Mouse (Mus musculus) erythroid progenitor cell, adult 5-6 weeks (primary cell): ENCODE measurements around the gene Fam104a. TPM values are rescaled to one million over a fixed set of nuclear protein-coding genes. Genes with fewer than 3 reads are reported as not detected.
"Not testable (repeated sequence)": the region's sequence is repeated elsewhere in the genome, so short reads cannot be mapped to it uniquely, and the experiment has no call there.

Experiments used
- ATAC-seq: replicated peaks from 2 replicates; pipeline ENCODE4 v1.8.0; 2016; ENCODE audit warnings: moderate number of reproducible peaks, mild to moderate bottlenecking, moderate TSS enrichment, inconsistent platforms; ENCODE audit not compliant: poor library complexity, low FRiP score, severe bottlenecking
- total RNA-seq, 2 experiments: library from RNA; stranded (forward) in 1 of 2; stranded (reverse) in 1 of 2; fragments of 150-400 nt in 1 of 2; fragments of 186-747, 209-891 nt in 1 of 2; gene quantifications; 2 replicates each; pipeline versions ENCODE4 v1.2.3 to v1.2.4; 2015 to 2017; ENCODE audit warnings: low replicate concordance in 2 of 2

Fam104a gene
- total RNA-seq, 2 experiments from 2014 or later, result 21.4 to 24.3 TPM

- no peak for ATAC-seq
Observed at GRCm38 (mm10) chr11:113667704-113668103, 16.3 kb downstream of the Fam104a start.

- no peak for ATAC-seq
Observed at GRCm38 (mm10) chr11:113667122-113667521, 16.8 kb downstream of the Fam104a start.

GRCm38 (mm10) chr11:113666648-113667047 is 17.3 kb downstream of the Fam104a start:
- ATAC-seq, result peak; percentile 48

- 0 out of 2 replicates have a peak, but pooled peaks have one; percentile 49 for ATAC-seq
Observed at GRCm38 (mm10) chr11:113666205-113666604, 17.8 kb downstream of the Fam104a start.

- ATAC-seq, result no peak
Observed at GRCm38 (mm10) chr11:113664279-113664678, 19.7 kb downstream of the Fam104a start.

- ATAC-seq, result no peak
Observed at GRCm38 (mm10) chr11:113661835-113662351, 22.1 kb downstream of the Fam104a start.

GRCm38 (mm10) chr11:113660940-113661339 is 23.0 kb downstream of the Fam104a start:
- ATAC-seq, result no peak

GRCm38 (mm10) chr11:113660213-113660612 is 23.7 kb downstream of the Fam104a start:
- ATAC-seq, result not testable (repeated sequence)

GRCm38 (mm10) chr11:113658763-113659162 is 25.2 kb downstream of the Fam104a start:
- no peak for ATAC-seq

- no peak for ATAC-seq
Observed at GRCm38 (mm10) chr11:113658319-113658718, 25.6 kb downstream of the Fam104a start.

GRCm38 (mm10) chr11:113657221-113657620 is 26.7 kb downstream of the Fam104a start:
- no peak for ATAC-seq

- no peak for ATAC-seq
Observed at GRCm38 (mm10) chr11:113656511-113656932, 27.4 kb downstream of the Fam104a start.

GRCm38 (mm10) chr11:113654561-113655270 is 29.2 kb downstream of the Fam104a start:
- no peak for ATAC-seq

GRCm38 (mm10) chr11:113654105-113654504 is 29.9 kb downstream of the Fam104a start:
- no peak for ATAC-seq

- ATAC-seq, result no peak
Observed at GRCm38 (mm10) chr11:113652516-113652915, 31.4 kb downstream of the Fam104a start.

- ATAC-seq, result no peak
Observed at GRCm38 (mm10) chr11:113651907-113652273, 32.1 kb downstream of the Fam104a start.

GRCm38 (mm10) chr11:113651206-113651906 is 32.6 kb downstream of the Fam104a start:
- peak; percentile 83 for ATAC-seq

- ATAC-seq, result peak; percentile 51
Observed at GRCm38 (mm10) chr11:113649353-113650210, 34.4 kb downstream of the Fam104a start, which contains the start of gene Slc39a11. Gene Slc39a11 (minus strand): TSS chr11:113650079.

- ATAC-seq, result no peak
Observed at GRCm38 (mm10) chr11:113648690-113649352, 35.1 kb downstream of the Fam104a start, which contains the start of gene Cog1. Gene Cog1 (plus strand): TSS chr11:113649169.
